Mouse (Mus musculus): ENCODE data around the gene Bicdl1. TPM values are rescaled to one million over a fixed set of nuclear protein-coding genes. Genes with fewer than 3 reads are reported as not detected.

The Bicdl1 gene
- polyA plus RNA-seq, 1 experiment from 2014 or later = 12.3 TPM

- H3K9ac ChIP-seq (ENCODE audit: low read depth, low read length) = no peak overlapping the region
- H3K4me3 ChIP-seq (replicated peaks; ENCODE audit: low read depth, low read length) = no peak overlapping the region
- WGBS = 70% methylated on average over 6 of the region's 6 CpGs
- no peaks in the 10 kb centered on the region for H3K27me3 ChIP-seq (ENCODE audit: insufficient read depth, low read length)
- no peak overlapping the region for H3K27ac ChIP-seq
- no peak for TF ChIP-seq CTCF (IDR thresholded peaks at IDR 0.05; ENCODE audit: low read depth)
- no peaks in the 10 kb centered on the region for H3K4me1 ChIP-seq (replicated peaks; ENCODE audit: insufficient read depth, low read length)
- no peaks in the 10 kb centered on the region for H3K9me3 ChIP-seq (replicated peaks; ENCODE audit: low read length)
- H3K4me2 ChIP-seq (ENCODE audit: low read length) = no peak overlapping the region
- ATAC-seq (replicated peaks; ENCODE audit: low FRiP score, low read depth) (no peak), DNase-seq (ENCODE audit: low spot score) (no peak)
- H3K36me3 ChIP-seq (ENCODE audit: insufficient read depth, low read length) = no peaks in the 10 kb centered on the region
Measured at GRCm38 (mm10) chr5:115695191-115695770, 36.1 kb downstream of the Bicdl1 start.

GRCm38 (mm10) chr5:115693271-115693670, 38.1 kb downstream of the Bicdl1 start:
- no peak for TF ChIP-seq CTCF (IDR thresholded peaks at IDR 0.05; ENCODE audit: low read depth)
- no peaks in the 10 kb centered on the region for H3K36me3 ChIP-seq (ENCODE audit: insufficient read depth, low read length)
- no peak overlapping the region for H3K4me3 ChIP-seq (replicated peaks; ENCODE audit: low read depth, low read length)
- ATAC-seq (replicated peaks; ENCODE audit: low FRiP score, low read depth) = no peak
- no peak overlapping the region for H3K9ac ChIP-seq (ENCODE audit: low read depth, low read length)
- no peaks in the 10 kb centered on the region for H3K9me3 ChIP-seq (replicated peaks; ENCODE audit: low read length)
- H3K27me3 ChIP-seq (ENCODE audit: insufficient read depth, low read length) = no peaks in the 10 kb centered on the region
- no peak overlapping the region for H3K4me2 ChIP-seq (ENCODE audit: low read length)
- H3K27ac ChIP-seq = no peak overlapping the region
- WGBS = 65% methylated on average over 3 of the region's 3 CpGs
- no peaks in the 10 kb centered on the region for H3K4me1 ChIP-seq (replicated peaks; ENCODE audit: insufficient read depth, low read length)
- no peak for DNase-seq (ENCODE audit: low spot score)

GRCm38 (mm10) chr5:115686716-115687115, 44.7 kb downstream of the Bicdl1 start:
- ATAC-seq (replicated peaks; ENCODE audit: low FRiP score, low read depth) (no peak), DNase-seq (ENCODE audit: low spot score) (no peak)
- H3K27me3 ChIP-seq (ENCODE audit: insufficient read depth, low read length) = no peaks in the 10 kb centered on the region
- H3K27ac ChIP-seq = no peak overlapping the region
- WGBS = 62% methylated on average over 7 of the region's 7 CpGs
- no peak overlapping the region for H3K9ac ChIP-seq (ENCODE audit: low read depth, low read length)
- H3K4me2 ChIP-seq (ENCODE audit: low read length) = no peak overlapping the region
- H3K4me3 ChIP-seq (replicated peaks; ENCODE audit: low read depth, low read length) = no peak overlapping the region
- no peak for TF ChIP-seq CTCF (IDR thresholded peaks at IDR 0.05; ENCODE audit: low read depth)
- H3K36me3 ChIP-seq (ENCODE audit: insufficient read depth, low read length) = no peaks in the 10 kb centered on the region
- H3K4me1 ChIP-seq (replicated peaks; ENCODE audit: insufficient read depth, low read length) = no peaks in the 10 kb centered on the region
- H3K9me3 ChIP-seq (replicated peaks; ENCODE audit: low read length) = no peaks in the 10 kb centered on the region

- H3K27ac ChIP-seq = no peak overlapping the region
- H3K9me3 ChIP-seq (replicated peaks; ENCODE audit: low read length) = no peaks in the 10 kb centered on the region
- DNase-seq (ENCODE audit: low spot score) (no peak), ATAC-seq (replicated peaks; ENCODE audit: low FRiP score, low read depth) (no peak)
- WGBS = 80% methylated on average over 10 of the region's 10 CpGs
- H3K9ac ChIP-seq (ENCODE audit: low read depth, low read length) = no peak overlapping the region
- no peaks in the 10 kb centered on the region for H3K27me3 ChIP-seq (ENCODE audit: insufficient read depth, low read length)
- H3K4me3 ChIP-seq (replicated peaks; ENCODE audit: low read depth, low read length) = no peak overlapping the region
- no peaks in the 10 kb centered on the region for H3K4me1 ChIP-seq (replicated peaks; ENCODE audit: insufficient read depth, low read length)
- no peaks in the 10 kb centered on the region for H3K36me3 ChIP-seq (ENCODE audit: insufficient read depth, low read length)
- no peak overlapping the region for H3K4me2 ChIP-seq (ENCODE audit: low read length)
- TF ChIP-seq CTCF (IDR thresholded peaks at IDR 0.05; ENCODE audit: low read depth) = no peak
Measured at GRCm38 (mm10) chr5:115685126-115685525, 46.3 kb downstream of the Bicdl1 start.

DNA sequence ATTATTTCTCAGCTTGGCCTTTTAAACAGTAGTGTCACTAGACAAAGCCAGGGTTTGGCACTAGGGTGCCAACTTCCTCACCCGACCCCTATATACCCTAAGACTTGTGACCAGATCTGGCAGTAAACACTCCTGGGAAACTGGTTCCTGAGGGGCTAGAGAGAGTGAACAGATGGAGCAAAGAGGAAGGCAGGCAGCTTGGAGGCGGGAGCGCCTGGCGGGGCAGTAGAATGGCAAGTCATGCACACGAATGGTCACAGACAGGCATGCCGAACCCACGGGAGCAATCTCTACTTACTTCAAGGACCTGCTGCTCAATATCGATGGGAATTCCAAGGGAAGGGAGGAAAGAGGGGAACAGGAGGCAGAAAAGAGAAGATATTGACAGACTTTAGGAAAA, 59.6 kb downstream of the Bicdl1 start:
- no peaks in the 10 kb centered on the region for H3K9me3 ChIP-seq (replicated peaks; ENCODE audit: low read length)
- ATAC-seq (replicated peaks; ENCODE audit: low FRiP score, low read depth) (no peak), DNase-seq (ENCODE audit: low spot score) (no peak)
- no peaks in the 10 kb centered on the region for H3K4me1 ChIP-seq (replicated peaks; ENCODE audit: insufficient read depth, low read length)
- H3K4me3 ChIP-seq (replicated peaks; ENCODE audit: low read depth, low read length) = no peak overlapping the region
- WGBS = 48% methylated on average over 8 of the region's 8 CpGs
- H3K27me3 ChIP-seq (ENCODE audit: insufficient read depth, low read length) = no peaks in the 10 kb centered on the region
- no peak overlapping the region for H3K4me2 ChIP-seq (ENCODE audit: low read length)
- no peak for TF ChIP-seq CTCF (IDR thresholded peaks at IDR 0.05; ENCODE audit: low read depth)
- H3K36me3 ChIP-seq (ENCODE audit: insufficient read depth, low read length) = no peaks in the 10 kb centered on the region
- H3K27ac ChIP-seq = no peak overlapping the region
- no peak overlapping the region for H3K9ac ChIP-seq (ENCODE audit: low read depth, low read length)

DNA sequence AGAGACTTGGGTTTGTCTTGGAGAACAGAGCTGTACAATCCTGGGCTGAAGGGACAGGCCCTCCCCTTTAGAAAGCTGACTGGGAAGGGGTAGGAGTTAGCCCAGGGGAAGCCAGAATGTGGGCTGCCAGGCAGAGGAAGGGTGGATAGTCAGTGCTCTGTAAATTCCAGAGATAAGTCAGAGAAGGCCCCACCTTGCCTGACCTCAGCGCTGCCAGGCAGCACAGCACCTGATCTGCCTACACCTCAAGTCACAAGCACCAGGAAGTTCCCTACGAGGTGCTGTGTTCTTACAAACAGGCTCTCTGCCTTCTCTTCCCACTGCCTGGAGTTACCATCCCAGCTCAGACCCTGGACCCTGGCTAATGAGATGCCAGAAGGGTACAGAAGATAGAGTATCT, 61.0 kb downstream of the Bicdl1 start:
- Histone ChIP-seq H3K4me2 (ENCODE audit: low read length) (no peak overlapping the region), H3K9me3 (replicated peaks; ENCODE audit: low read length) (no peaks in the 10 kb centered on the region), H3K36me3 (ENCODE audit: insufficient read depth, low read length) (no peaks in the 10 kb centered on the region), H3K4me3 (replicated peaks; ENCODE audit: low read depth, low read length) (no peak overlapping the region), H3K9ac (ENCODE audit: low read depth, low read length) (no peak overlapping the region), H3K27ac (no peak overlapping the region), H3K27me3 (ENCODE audit: insufficient read depth, low read length) (no peaks in the 10 kb centered on the region), H3K4me1 (replicated peaks; ENCODE audit: insufficient read depth, low read length) (no peaks in the 10 kb centered on the region)
- 54% methylated on average over 2 of the region's 2 CpGs for WGBS
- ATAC-seq (replicated peaks; ENCODE audit: low FRiP score, low read depth) = no peak
- no peak for TF ChIP-seq CTCF (IDR thresholded peaks at IDR 0.05; ENCODE audit: low read depth)
- no peak for DNase-seq (ENCODE audit: low spot score)

DNA sequence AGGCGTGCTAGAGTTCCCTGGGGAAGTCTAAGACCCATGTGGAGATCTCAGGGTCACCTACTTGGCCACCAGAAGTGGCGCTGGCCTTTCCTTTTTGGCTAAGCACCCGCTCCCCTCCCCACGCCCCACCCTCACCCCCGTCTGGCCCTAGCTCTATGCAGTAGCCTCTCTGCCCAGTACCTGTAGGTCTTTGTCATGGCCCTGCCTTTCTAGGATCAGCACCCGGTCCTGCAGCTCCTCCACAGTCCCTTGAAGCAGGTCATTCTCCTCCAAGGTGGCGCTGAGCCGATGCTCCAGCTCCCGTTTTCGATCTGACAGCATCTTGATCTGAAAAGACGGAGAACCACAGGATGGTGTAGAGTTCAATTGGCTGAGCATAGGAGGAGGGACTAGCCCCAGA, 61.4 kb downstream of the Bicdl1 start:
- no peak overlapping the region for H3K27ac ChIP-seq
- ATAC-seq (replicated peaks; ENCODE audit: low FRiP score, low read depth) = no peak
- no peak for DNase-seq (ENCODE audit: low spot score)
- no peak overlapping the region for H3K4me3 ChIP-seq (replicated peaks; ENCODE audit: low read depth, low read length)
- no peak for TF ChIP-seq CTCF (IDR thresholded peaks at IDR 0.05; ENCODE audit: low read depth)
- no peaks in the 10 kb centered on the region for H3K9me3 ChIP-seq (replicated peaks; ENCODE audit: low read length)
- H3K27me3 ChIP-seq (ENCODE audit: insufficient read depth, low read length) = no peaks in the 10 kb centered on the region
- no peak overlapping the region for H3K9ac ChIP-seq (ENCODE audit: low read depth, low read length)
- WGBS = 86% methylated on average over 11 of the region's 11 CpGs
- no peak overlapping the region for H3K4me2 ChIP-seq (ENCODE audit: low read length)
- no peaks in the 10 kb centered on the region for H3K36me3 ChIP-seq (ENCODE audit: insufficient read depth, low read length)
- H3K4me1 ChIP-seq (replicated peaks; ENCODE audit: insufficient read depth, low read length) = no peaks in the 10 kb centered on the region

All from kidney, postnatal 0 days (tissue).